Mouse (Mus musculus): ENCODE results near the gene Fezf1.

DNA sequence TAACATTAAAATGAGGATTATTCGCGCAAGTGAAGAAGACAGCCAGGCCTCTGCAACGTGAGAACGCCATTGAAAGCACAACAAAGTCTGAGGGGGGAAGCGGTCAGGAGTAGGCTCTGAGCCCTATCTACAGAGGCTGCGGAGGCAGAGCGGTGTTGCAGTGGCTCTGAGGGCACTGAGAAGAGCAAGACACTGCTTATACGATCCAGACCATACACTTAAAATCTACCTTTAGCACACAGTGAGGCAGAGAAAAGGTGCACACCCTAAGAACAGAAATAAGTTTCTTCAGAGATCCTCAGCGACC lies 33.3 kb upstream of the Fezf1 start:
- TF ChIP-seq CTCF (IDR thresholded peaks at IDR 0.05; ENCODE audit: borderline replicate concordance, insufficient read depth, low read length): no peak
- TF ChIP-seq POLR2A (IDR thresholded peaks at IDR 0.05; ENCODE audit: low read depth, low read length): no peak

Measured in embryonic fibroblast, embryonic 13.5 days (primary cell).